Mouse (Mus musculus) adrenal gland, adult (tissue): ENCODE results near the gene Ldb1.

Source experiments
- DNase-seq, 2 experiments: peaks; one replicate each; pipeline ENCODE4 v3.0.0; 2022 to 2023; ENCODE audit warnings: low spot score in 1 of 2; ENCODE audit not compliant: inconsistent age in 2 of 2

Ldb1 gene

DNA sequence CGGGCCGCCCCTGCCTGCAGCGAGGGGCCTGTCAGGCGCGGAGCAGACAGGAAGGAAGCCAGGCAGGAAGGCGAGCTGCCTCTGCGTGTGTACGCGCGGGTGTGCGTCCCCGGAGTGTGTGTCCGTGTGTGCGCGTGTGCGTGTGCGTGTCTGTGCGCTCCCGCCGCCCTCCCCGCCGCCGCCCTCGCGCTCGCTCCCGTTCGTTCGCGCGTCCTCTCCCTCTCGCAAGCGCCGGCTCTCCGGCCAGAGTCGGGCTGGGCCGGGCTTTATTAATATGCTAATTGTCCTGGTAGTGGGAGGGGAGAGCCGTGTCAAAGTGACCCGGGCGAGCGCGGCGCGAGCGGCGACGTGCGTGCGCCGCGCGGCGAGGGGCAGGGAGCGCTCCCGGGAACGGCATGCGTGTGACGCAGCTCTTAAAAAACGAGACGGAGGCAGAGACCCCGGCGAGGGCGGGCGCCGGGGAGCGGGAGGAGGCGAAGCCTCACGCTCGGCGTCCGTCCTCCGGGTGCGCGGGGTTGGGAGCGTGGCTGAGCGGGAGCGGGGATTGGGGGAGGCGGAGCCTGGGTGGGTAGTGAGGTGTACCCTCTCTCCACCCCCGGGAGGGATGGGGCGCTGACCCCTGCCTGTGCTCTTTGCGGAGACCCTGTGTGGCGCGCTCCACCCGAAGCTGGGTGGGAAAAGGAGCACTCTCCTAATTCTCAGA, at the start of gene Ldb1:
Gene Ldb1 (minus strand): TSS at position 222 of the 703 bp plus-strand sequence.
- DNase-seq = peak; percentile 93 to 97

DNA sequence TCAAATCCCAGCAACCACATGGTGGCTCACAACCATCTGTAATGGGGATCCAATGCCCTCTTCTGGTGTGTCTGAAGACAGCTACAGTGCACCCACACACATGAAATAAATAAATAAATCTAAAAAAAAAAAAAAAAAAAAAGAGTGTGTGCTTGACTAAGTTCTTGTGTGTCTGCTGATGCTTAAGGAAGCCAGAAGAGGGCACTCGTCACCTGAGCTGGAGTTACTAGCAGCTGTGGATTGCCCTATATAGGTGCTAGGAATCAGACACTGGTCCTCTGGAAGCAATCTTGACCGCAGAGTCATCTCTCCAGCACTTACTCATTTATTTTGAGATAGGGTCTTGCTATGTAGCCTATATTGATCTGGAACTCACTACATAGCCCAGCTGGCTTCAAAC, 49.1 kb upstream of the Ldb1 start:
- no peak for DNase-seq

DNA sequence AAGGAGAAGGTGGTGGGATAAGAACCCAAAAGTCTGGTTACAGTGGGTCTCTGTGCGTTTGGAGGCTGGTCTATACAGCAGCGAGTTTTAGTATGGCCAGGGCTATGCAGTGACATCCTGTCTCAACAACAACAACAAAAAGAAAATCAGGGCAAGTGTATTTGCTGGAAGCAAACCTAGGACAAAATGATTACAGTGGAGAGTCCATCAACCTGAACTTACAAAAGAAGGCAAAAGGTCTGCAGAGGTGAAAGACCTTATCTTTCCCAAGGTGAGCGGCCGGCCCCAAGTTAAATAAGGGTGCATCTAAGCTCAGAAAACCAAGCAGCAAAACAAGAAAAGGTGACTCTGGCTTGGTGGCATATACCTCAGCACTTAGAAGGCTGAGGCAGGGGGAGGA, 46.6 kb upstream of the Ldb1 start:
- no peak for DNase-seq

DNA sequence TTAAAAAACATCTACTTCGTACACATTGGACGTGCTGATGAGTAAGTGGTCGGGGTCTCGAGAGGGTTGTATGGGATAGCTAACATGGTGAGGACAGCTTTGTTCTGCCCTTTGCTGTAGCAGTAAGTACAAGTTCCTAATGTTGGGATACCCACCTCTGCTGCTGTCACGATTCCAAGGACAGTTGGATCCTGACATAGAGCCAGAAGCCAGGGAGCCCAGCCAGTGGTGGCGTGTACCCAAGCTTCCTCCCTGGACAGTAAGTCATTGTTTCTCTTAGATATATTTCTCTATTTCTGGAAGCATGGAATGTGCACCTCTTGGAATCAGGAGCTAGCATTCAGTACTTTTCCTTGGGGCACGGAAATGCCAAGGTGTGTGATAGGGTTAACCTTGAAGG, 42.9 kb upstream of the Ldb1 start:
- DNase-seq = peak; percentile 46 to 76

DNA sequence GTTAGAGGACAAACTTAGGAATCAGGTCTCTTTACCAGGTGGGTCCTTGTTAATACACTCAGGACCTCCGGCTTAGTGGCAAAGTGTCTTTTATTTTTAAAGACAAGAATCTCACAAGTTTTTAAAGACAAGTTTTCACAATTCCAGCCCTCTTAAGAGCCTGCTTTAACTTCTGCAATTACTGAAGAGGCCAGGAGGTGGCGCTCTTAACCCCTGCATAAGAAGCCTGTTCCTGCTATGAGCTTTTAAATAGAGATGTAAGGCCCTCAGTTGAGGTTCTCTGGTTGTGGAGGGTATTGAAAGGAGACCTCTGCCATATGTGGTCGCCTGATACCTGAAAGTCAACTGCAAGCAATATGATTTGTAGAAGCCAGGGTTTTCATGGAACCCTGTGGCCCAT, 41.3 kb upstream of the Ldb1 start:
- peak; percentile 42 to 81 for DNase-seq

DNA sequence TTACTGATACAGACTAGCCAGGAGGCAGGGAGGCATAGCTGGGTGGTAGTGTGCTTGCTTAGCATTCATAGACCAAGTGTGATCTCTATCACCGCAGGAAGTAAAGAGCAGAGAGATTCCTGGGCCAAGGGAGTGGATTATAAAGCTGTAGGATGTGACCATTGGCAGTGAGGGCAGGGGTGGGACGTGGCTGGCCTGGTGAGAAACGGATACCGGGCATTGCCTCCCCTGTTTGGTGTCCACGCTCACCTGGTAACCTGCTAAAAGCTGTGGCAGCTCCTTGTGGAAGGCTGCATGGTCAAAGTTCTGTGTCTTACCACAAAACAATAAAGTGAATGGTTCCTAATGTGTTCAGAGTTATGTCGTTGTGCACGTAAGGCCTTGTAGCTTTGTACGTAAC, 40.2 kb upstream of the Ldb1 start:
- DNase-seq = no peak

DNA sequence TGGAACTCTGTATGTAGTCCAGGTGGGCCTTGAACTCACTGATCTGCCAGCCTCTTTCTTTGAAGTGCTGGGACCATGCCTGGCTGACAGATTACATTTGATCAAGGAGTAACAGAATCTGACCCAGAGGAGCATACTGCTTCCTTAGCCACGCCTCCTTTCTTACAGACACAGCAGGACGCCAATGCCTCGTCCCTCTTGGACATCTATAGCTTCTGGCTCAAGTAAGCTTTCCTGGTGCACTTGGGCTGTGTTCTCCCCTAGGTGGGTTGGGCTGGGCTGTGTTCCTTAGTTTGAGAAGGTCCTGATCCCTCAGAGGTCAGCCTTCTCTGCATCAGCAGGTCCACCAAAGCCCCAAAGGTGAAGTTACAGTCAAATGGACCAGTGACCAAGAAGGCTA, 33.5 kb upstream of the Ldb1 start:
- no peak for DNase-seq

DNA sequence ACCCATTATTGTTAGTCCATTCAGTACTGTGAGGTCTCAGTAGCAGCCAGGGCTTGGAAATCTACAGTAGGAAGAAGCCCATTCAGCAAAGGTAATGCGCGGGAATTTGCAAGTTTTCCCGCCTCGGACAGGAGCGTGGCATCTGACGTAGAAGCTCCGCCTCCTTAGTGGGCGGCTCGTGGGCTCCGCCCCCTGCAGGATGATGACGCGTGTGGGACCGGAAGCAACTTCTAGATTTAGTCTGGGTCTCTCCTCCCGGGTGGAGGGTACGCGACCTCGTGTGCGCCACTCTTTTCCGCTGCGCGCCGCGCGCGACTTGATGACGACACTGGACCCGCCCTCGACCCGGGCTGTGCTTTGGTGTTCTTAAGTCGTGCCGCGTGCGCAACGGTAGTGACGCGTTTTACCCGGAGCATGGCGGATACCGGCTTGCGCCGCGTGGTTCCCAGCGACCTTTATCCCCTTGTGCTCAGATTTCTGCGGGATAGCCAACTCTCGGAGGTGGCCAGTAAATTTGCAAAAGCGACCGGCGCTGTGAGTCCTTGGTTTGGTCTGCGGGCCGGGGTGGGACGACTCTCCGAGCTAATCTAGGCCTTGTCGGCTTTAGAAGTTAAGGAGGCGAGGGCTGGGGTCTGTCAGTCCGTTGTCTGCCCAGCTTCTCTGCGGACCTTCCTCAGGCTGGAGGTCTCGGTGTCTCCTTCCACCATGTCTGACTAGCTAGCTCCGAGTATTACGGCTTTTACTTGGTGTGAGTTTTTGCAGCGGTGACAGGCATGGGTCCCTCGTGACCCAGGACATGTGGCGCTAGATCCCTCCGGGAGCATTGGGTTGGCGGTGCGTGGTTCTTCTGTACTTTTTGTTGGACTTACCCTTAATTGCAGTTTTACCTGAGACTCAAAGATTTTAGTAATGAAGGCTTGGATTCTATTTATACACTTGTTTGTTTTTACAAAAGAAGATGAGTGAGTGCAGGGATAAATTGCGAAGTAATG, 30.9 kb upstream of the Ldb1 start, which contains the start of gene Nolc1:
Gene Nolc1 (plus strand): TSS at position 248 of the 992 bp plus-strand sequence.
- peak; percentile 100 for DNase-seq

DNA sequence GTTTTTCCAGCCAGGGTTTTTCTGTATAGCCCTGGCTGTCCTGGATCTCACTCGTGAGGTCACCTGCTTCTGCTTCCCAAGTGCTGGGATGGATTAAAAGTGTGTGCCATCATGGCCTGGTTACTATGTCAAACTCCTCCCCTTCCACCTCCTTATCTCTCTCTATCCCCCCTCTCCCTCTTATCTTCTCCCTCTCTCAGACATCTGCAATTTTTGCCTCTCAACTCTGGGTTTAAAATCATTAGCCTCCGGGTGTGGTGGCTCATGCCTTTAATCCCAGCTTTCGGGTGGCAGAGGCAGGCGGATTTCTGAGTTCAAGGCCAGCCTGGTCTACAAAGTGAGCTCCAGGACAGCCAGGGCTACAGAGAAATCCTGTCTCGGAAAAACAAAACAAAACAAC, 29.3 kb upstream of the Ldb1 start:
- DNase-seq = no peak

DNA sequence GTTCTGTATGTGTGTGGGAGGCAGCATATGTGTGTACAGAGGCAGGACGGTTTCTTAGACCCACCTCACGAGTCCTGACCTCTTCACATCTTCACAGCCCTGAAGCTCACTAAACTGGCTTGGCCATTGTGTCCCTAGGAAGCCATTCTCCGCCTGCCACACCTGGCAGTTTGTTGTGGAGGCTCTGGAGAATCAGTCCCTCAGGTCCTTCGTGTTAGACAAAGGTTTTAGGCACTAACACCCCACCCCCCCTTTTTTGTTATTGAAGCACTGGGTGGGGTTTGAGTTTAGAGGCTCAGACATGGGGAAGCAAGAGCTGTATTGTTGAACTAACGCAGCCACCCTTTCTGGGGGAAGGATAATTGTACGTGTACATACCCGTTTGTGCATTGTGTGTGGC, 28.3 kb upstream of the Ldb1 start:
- no peak for DNase-seq

DNA sequence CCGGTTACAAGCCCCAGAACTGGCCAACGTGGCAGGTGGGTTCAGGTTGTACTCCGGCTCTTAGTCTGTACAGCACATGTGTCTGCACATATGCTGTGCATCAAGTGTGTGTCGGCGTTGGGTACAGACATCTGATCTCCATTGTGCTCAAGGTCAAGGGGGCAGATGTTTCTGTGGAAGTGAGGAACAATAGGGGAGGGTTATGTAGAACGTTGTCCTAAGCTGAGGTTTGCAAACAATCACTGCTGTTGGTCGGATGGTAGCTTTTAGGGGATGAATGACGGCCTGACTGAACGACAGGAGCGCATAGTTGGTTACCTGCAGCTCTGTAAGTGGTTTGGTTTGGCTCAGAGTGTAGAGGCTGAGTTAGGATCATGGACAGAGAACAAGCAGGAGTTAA, 23.0 kb upstream of the Ldb1 start:
- no peak for DNase-seq

DNA sequence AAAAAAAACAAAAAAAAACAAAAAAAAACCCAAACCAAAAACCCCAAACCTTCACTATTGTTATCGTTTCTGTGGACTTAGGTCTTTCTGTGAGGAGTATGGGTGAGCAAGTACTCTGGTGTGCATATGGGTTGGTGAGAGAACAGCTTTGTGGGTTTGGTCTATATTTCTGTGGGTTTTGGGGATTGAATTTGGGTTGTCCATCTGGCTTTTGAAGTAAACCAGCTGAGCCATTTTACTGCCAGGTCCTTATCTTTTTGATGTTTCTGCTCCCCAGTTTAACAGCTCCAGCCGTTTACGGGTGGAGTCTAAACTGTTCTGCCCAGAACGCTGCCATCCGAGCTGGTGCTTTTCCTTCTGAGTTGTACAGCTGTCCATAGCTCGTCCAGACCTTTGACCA, 15.8 kb upstream of the Ldb1 start:
- DNase-seq = no peak

DNA sequence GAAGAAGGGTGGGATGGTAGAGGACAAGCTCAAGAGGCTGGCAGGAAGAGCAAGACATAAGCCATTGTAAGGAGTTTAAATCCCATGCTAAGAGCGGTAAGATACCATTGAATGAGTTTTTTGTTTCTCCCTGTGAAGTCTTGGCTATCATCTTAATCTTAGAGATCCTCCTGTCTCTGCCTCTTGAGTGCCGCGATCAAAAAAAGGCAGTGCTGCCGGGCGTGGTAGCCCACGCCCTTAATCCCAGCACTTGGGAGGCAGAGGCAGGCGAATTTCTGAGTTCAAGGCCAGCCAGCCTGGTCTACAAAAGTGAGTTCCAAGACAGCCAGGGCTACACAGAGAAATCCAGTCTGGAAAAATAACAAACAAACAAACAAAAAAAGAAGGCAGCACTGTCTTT, 13.5 kb upstream of the Ldb1 start:
- no peak for DNase-seq

DNA sequence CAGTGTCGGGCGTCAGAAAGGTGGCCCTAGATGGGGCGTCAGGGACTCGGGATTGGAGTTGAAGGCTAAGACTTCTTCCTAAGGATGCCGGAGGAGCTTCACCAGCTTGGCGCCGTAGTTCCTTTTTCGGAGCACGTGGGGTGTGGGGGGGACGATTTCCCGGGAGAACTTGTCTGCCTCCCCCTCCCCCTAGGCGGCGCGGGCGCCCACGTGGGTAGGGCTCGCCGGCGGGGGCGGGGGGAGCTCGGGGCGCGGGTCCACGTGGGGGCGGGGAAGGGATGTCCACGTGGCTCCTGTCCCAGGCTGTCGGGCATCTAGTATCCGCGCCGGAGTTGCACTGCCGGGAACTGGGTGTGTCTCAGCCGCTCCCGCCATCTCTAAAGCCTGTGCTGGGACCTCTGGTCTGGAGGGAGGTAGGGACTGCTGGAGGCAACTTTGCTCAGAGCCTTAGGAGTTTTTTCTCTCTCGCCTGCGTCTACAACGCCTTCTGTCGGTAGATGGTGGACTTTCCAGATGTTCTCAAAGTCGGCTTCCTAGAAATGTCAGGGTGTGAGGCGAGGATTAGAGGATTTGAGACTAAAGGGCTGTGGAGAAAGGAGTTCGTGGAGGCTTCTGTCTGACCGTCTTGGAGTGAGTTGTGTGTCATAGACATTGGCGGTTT, 12.1 kb upstream of the Ldb1 start:
- DNase-seq = peak; percentile 88 to 96

DNA sequence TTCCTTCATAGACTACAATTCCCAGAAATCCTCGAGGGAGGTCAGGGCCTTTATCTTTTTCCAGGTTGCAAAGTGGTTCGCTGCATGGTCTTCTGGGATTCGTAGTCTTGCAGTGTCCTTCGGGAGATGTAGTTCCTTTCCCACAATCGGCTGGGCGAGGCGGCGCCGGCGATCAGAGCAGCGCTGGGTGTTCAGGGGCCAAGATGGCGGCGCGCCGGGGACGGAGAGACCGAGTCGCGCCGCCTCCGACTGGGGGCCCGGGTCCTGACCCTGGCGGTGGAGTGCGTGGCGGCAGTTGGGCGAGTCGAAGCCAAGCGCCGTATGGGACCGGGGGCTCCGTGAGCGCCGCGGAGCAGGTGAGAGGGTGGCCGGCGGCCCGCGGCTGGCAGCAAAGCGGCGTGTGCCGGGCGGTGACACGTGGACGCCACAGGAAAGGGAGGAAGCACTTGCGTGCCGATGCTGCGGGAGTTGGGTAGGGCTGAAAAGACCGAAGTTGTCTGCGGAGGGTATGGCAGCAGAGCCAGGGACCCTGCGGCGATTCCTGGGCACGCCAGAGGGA, 11.5 kb upstream of the Ldb1 start:
- peak; percentile 94 to 98 for DNase-seq

DNA sequence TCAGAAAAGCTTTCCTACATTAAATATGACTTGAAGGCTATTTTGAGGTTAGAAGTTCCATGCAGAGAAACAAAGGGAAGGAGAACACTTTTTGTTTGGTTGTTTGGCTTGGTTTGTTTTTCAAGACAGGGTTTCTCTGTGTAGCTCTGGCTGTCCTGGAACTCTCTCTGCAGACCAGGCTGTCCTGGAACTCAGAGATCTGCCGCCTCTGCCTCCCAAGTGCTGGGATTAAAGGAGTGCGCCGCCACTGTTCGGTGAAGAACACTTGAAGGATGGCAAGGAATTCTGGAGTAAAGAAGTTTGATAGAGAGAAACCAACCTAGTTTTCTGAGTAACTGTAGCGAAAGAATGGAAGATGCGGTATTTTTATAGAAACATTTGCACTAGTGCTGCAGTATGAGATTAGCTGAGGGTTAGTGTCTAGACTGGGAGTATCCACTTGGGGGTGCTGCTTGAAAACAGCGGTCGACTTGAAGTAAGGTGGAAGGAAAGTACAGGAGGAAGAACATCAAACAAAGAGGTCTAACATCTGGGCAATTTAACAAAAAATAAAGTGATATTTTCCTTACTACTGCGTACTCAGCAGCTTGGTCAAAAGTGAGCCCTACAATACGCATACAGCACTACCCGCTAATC, 10.9 kb upstream of the Ldb1 start:
- peak in 1 of 2 experiments; percentile 28 for DNase-seq

DNA sequence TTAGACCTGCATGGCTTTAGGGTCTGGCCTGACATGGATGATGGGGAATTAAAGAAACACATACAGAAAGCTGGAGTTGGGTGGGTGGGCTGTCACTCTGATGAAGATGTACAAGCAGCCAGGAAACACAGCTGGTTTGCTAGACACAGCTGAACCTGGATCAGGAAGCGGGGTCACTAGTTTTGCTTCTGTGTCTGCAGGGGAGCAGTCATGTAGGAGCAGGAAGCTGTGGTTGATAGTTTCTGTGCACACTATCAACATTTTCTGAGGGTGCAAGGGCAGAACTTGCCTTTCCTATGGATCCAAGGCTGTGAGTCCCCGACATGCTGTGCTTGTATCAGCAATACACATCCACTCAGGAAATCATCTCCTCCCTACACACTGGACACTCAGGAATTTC, 5.4 kb upstream of the Ldb1 start:
- no peak for DNase-seq

DNA sequence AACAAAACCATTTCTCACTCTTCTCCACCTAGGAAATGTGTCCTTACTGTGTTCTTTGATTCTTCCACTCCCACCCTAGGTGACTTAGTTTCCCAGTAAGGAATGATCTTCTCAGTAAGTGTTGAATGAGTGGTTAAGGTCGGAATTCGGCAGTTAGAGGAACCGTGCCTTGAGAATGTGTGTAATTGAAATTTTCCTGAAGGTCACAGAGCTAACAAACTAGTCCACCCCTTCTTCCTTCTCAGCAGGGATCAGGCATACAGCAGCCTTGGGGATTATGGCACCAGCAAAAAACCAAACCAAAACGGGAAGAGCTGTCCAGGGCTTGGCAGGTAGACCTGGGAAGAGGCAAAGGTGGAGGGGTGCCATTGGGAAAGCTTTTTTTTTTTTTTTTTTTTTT, 4.1 kb upstream of the Ldb1 start:
- no peak for DNase-seq

DNA sequence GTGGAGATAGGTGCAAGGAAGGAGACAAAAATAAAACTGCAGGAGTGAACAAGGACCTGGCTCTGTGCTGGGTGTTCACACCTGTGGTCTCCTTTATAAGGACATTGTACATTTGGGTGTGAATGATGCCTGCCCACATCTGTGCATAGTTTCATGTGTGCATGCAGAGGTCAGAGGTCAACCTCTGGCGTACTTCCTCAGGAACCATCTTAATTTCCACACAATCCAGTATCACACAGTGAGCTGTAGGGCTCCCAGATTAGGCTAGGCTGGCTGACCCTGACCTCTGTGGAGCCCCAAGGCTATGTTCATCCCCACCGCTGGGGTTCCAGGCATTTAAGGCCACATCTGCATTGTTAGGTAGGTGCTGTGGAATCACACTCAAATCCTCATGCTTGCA, 2.4 kb upstream of the Ldb1 start:
- DNase-seq = peak in 1 of 2 experiments; percentile 20

DNA sequence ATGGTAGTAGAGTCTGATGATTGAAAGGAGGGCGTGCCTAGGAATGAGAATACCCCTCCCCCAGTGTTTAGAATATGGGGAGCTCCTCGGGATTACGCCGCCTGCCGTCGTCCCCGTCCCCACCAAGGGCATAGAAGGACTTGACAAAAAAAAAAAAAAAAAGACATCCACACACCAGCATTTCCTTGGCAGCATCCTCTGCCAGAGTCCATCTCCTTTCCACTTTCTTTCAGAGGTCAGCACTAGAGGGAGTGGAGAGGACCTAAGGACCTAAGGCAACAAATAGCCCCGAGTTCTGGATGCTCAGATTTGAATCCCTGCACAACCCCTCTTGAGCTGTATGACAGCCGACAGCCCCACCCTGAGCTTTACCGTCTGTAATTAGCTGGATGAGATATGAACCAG, 1.6 kb upstream of the Ldb1 start:
- peak; percentile 23 to 52 for DNase-seq
